Mouse (Mus musculus): ENCODE measurements around the gene Rdh9. TPM values are rescaled to one million over a fixed set of nuclear protein-coding genes. Genes with fewer than 3 reads are reported as not detected.

The Rdh9 gene
- not detected for polyA plus RNA-seq (2015; fragmentation: Illumina TruSeq; extraction: RNeasy Lipid Tissue Mini Kit (QIAGEN cat#74804); ENCODE audit: insufficient read depth, low replicate concordance)

DNA sequence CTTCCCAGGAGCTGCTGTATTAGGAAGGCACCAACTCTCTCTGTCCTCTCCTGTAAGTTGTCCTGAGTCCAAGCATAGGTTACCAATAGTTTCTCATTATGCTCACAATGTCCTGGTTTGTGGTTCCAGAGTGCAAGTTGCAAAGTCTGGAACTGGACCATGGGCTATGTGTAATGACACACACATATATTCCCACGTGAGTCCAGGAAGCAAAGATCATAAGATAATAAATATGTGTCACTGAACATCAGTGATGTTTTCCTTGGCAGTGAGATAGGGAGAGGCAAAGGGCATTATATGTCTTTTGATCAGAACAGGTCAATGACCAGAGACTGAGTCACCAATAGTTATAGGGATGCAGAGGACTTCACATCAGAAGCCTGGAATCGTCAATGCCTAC lies at the start of gene Rdh9:
Gene Rdh9 (plus strand): TSS at position 376 of the 400 bp plus-strand sequence.

GRCm38 (mm10) chr10:127739083-127739660 lies 37.0 kb upstream of the Rdh9 start, which contains the start of gene Zbtb39:
Gene Zbtb39 (plus strand): TSS chr10:127739538.

GRCm38 (mm10) chr10:127751548-127751947 lies 24.6 kb upstream of the Rdh9 start, which contains the start of gene Gpr182:
Gene Gpr182 (minus strand): TSS chr10:127751732.

GRCm38 (mm10) chr10:127759181-127760110 lies 16.7 kb upstream of the Rdh9 start, which contains the start of the genes Rdh1 and Rdh16f1:
Gene Rdh1 (plus strand): TSS chr10:127759721.
Gene Rdh16f1 (plus strand): TSS chr10:127759787.

DNA sequence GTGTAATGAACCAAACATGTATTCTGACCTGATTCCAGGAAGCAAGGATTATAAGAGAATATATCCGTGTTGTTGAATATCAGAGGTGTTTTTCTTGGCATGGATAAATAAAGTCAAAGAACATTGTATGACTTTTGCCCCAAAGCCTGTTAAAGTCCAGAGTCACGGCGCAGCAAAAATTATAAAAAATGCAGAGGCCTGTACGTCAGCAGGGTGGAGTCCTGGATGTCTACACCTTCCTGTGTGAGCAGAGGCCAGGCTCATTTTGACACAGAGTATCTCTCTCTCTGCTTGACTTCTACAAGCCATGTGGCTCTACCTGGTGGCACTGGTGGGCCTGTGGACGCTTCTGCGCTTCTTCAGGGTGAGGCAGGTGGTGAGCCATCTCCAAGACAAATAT lies 24.7 kb downstream of the Rdh9 start, which contains the start of gene Rdh16:
Gene Rdh16 (plus strand): TSS at position 262 of the 400 bp plus-strand sequence.

Other genes starting within 250 kb of the Rdh9 start
- not detected for gene Nxph4, start 241.8 kb upstream of the Rdh9 start, polyA plus RNA-seq (2015; fragmentation: Illumina TruSeq; extraction: RNeasy Lipid Tissue Mini Kit (QIAGEN cat#74804); ENCODE audit: insufficient read depth, low replicate concordance)
- 26.0 TPM for gene Lrp1, start 155.2 kb upstream of the Rdh9 start, polyA plus RNA-seq (2015; fragmentation: Illumina TruSeq; extraction: RNeasy Lipid Tissue Mini Kit (QIAGEN cat#74804); ENCODE audit: insufficient read depth, low replicate concordance)
- gene Stat6, start 133.4 kb upstream of the Rdh9 start, polyA plus RNA-seq (2015; fragmentation: Illumina TruSeq; extraction: RNeasy Lipid Tissue Mini Kit (QIAGEN cat#74804); ENCODE audit: insufficient read depth, low replicate concordance) = 130 TPM
- 17.1 TPM for gene Nemp1, start 109.5 kb upstream of the Rdh9 start, polyA plus RNA-seq (2015; fragmentation: Illumina TruSeq; extraction: RNeasy Lipid Tissue Mini Kit (QIAGEN cat#74804); ENCODE audit: insufficient read depth, low replicate concordance)
- gene Nab2, start 107.8 kb upstream of the Rdh9 start, polyA plus RNA-seq (2015; fragmentation: Illumina TruSeq; extraction: RNeasy Lipid Tissue Mini Kit (QIAGEN cat#74804); ENCODE audit: insufficient read depth, low replicate concordance) = 10.6 TPM
- 0.35 TPM for gene Myo1a, start 71.2 kb upstream of the Rdh9 start, polyA plus RNA-seq (2015; fragmentation: Illumina TruSeq; extraction: RNeasy Lipid Tissue Mini Kit (QIAGEN cat#74804); ENCODE audit: insufficient read depth, low replicate concordance)
- gene Tac2, start 51.9 kb upstream of the Rdh9 start, polyA plus RNA-seq (2015; fragmentation: Illumina TruSeq; extraction: RNeasy Lipid Tissue Mini Kit (QIAGEN cat#74804); ENCODE audit: insufficient read depth, low replicate concordance) = 0.41 TPM
- 7.9 TPM for gene Zbtb39, start 36.8 kb upstream of the Rdh9 start, polyA plus RNA-seq (2015; fragmentation: Illumina TruSeq; extraction: RNeasy Lipid Tissue Mini Kit (QIAGEN cat#74804); ENCODE audit: insufficient read depth, low replicate concordance)
- 9.3 TPM for gene Gpr182, start 24.7 kb upstream of the Rdh9 start, polyA plus RNA-seq (2015; fragmentation: Illumina TruSeq; extraction: RNeasy Lipid Tissue Mini Kit (QIAGEN cat#74804); ENCODE audit: insufficient read depth, low replicate concordance)
- 1.1 TPM for gene Rdh1, start 16.7 kb upstream of the Rdh9 start, polyA plus RNA-seq (2015; fragmentation: Illumina TruSeq; extraction: RNeasy Lipid Tissue Mini Kit (QIAGEN cat#74804); ENCODE audit: insufficient read depth, low replicate concordance)
- 1.9 TPM for gene Rdh16f1, start 16.6 kb upstream of the Rdh9 start, polyA plus RNA-seq (2015; fragmentation: Illumina TruSeq; extraction: RNeasy Lipid Tissue Mini Kit (QIAGEN cat#74804); ENCODE audit: insufficient read depth, low replicate concordance)
- gene Rdh16, start 24.8 kb downstream of the Rdh9 start, polyA plus RNA-seq (2015; fragmentation: Illumina TruSeq; extraction: RNeasy Lipid Tissue Mini Kit (QIAGEN cat#74804); ENCODE audit: insufficient read depth, low replicate concordance) = not detected
- gene Rdh19, start 73.5 kb downstream of the Rdh9 start, polyA plus RNA-seq (2015; fragmentation: Illumina TruSeq; extraction: RNeasy Lipid Tissue Mini Kit (QIAGEN cat#74804); ENCODE audit: insufficient read depth, low replicate concordance) = not detected
- not detected for gene Rdh16f2, start 90.1 kb downstream of the Rdh9 start, polyA plus RNA-seq (2015; fragmentation: Illumina TruSeq; extraction: RNeasy Lipid Tissue Mini Kit (QIAGEN cat#74804); ENCODE audit: insufficient read depth, low replicate concordance)
- gene Rdh7, start 112.4 kb downstream of the Rdh9 start, polyA plus RNA-seq (2015; fragmentation: Illumina TruSeq; extraction: RNeasy Lipid Tissue Mini Kit (QIAGEN cat#74804); ENCODE audit: insufficient read depth, low replicate concordance) = not detected
- not detected for gene Sdr9c7, start 122.1 kb downstream of the Rdh9 start, polyA plus RNA-seq (2015; fragmentation: Illumina TruSeq; extraction: RNeasy Lipid Tissue Mini Kit (QIAGEN cat#74804); ENCODE audit: insufficient read depth, low replicate concordance)
- not detected for gene Hsd17b6, start 231.2 kb downstream of the Rdh9 start, polyA plus RNA-seq (2015; fragmentation: Illumina TruSeq; extraction: RNeasy Lipid Tissue Mini Kit (QIAGEN cat#74804); ENCODE audit: insufficient read depth, low replicate concordance)
- gene Prim1, start 238.8 kb downstream of the Rdh9 start, polyA plus RNA-seq (2015; fragmentation: Illumina TruSeq; extraction: RNeasy Lipid Tissue Mini Kit (QIAGEN cat#74804); ENCODE audit: insufficient read depth, low replicate concordance) = 34.6 TPM

Data from spleen, adult 10 weeks (tissue).